Mouse (Mus musculus): ENCODE data around the gene 4930435E12Rik. TPM values are rescaled to one million over a fixed set of nuclear protein-coding genes. Genes with fewer than 3 reads are reported as not detected.

The 4930435E12Rik gene
- polyA plus RNA-seq, 1 experiment = not detected

DNA sequence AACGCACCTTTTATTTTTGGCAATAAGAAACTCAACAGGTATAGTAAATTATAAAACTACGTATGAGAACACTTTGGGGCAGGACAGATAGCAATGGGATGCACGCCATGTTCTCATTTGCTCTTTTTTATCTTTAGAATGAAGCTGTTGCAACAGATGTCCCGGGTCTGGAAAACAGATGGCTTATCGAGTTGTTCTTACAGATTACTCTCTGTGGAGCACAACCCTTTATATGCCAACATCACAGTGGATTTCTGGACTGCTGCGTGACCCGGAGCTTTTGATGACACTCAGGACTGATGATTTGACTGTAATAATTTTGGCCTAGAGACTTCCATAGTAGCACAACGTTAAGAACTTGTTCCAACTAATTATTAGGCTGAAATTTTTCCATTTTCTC lies 60.8 kb downstream of the 4930435E12Rik start:
- H3K4me1 ChIP-seq (ENCODE audit: control insufficient read depth, insufficient read depth, low read length) = no peaks in the 10 kb centered on the region
- H3K27ac ChIP-seq (ENCODE audit: insufficient read depth, low read length) = no peak overlapping the region
- no peaks in the 10 kb centered on the region for H3K36me3 ChIP-seq (ENCODE audit: control insufficient read depth, insufficient read depth, low read length, poor library complexity, severe bottlenecking)
- no peaks in the 10 kb centered on the region for H3K27me3 ChIP-seq (ENCODE audit: control insufficient read depth, insufficient read depth, low read length, poor library complexity, severe bottlenecking)
- no peak overlapping the region for H3K4me3 ChIP-seq (ENCODE audit: low read depth, low read length)
- H3K9ac ChIP-seq (ENCODE audit: low read depth, poor library complexity, severe bottlenecking) = no peak overlapping the region
- H3K9me3 ChIP-seq (replicated peaks; ENCODE audit: control insufficient read depth, insufficient read depth, low read length, poor library complexity, severe bottlenecking) = no peaks in the 10 kb centered on the region
- TF ChIP-seq CTCF (IDR thresholded peaks at IDR 0.05; ENCODE audit: low read depth, low read length) = no peak
- no peak for TF ChIP-seq EP300 (IDR thresholded peaks at IDR 0.05; ENCODE audit: insufficient read depth, low read depth, low read length)
- TF ChIP-seq POLR2A (IDR thresholded peaks at IDR 0.05; ENCODE audit: insufficient read depth, low read length) = no peak

DNA sequence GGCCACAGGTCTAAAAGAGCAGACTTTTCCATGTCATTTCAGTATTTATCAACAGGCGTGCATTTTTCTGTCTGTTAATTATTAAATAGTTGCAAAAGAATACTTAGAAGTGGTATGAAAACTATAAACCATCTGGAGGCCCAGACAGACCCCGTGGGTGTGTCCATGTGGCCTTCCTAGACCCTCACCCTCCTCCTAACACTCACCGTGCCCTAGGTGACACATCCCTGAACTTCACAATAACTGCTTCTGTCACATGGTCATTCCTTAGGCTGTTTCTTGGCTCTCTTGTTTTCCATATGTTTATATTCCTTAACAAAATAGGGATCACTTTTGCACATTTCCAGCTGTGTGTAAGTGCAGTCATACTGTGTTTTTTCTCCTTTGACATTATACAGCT lies 61.9 kb downstream of the 4930435E12Rik start:
- TF ChIP-seq POLR2A (IDR thresholded peaks at IDR 0.05; ENCODE audit: insufficient read depth, low read length) (no peak), EP300 (IDR thresholded peaks at IDR 0.05; ENCODE audit: insufficient read depth, low read depth, low read length) (no peak), CTCF (IDR thresholded peaks at IDR 0.05; ENCODE audit: low read depth, low read length) (no peak)

DNA sequence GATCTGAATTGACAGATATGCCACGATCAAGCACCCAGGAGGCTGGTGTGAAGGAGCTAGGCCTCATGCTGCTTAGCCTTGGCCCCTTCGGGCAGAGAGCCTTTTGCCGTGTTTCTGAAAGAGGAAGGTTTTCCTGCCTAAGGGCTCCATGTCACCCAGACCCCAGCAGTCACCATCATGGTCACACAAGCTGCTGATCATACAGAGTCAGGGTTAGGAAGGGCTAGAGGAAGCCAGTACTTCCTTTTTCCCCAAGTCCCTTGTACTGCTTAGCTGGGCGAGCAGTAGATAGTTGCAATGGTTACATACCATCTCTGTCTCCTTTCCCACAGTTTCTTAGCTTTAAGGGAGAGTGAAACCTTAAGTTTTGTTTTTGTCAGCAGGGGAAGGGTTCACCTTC lies 65.0 kb downstream of the 4930435E12Rik start:
- Histone ChIP-seq H3K27me3 (ENCODE audit: control insufficient read depth, insufficient read depth, low read length, poor library complexity, severe bottlenecking) (no peaks in the 10 kb centered on the region), H3K4me1 (ENCODE audit: control insufficient read depth, insufficient read depth, low read length) (no peaks in the 10 kb centered on the region), H3K4me3 (ENCODE audit: low read depth, low read length) (no peak overlapping the region), H3K9me3 (replicated peaks; ENCODE audit: control insufficient read depth, insufficient read depth, low read length, poor library complexity, severe bottlenecking) (no peaks in the 10 kb centered on the region), H3K36me3 (ENCODE audit: control insufficient read depth, insufficient read depth, low read length, poor library complexity, severe bottlenecking) (no peaks in the 10 kb centered on the region), H3K27ac (ENCODE audit: insufficient read depth, low read length) (no peak overlapping the region), H3K9ac (ENCODE audit: low read depth, poor library complexity, severe bottlenecking) (no peak overlapping the region)
- TF ChIP-seq EP300 (IDR thresholded peaks at IDR 0.05; ENCODE audit: insufficient read depth, low read depth, low read length) = no peak
- no peak for TF ChIP-seq POLR2A (IDR thresholded peaks at IDR 0.05; ENCODE audit: insufficient read depth, low read length)
- no peak for TF ChIP-seq CTCF (IDR thresholded peaks at IDR 0.05; ENCODE audit: low read depth, low read length)

More for the DNA sequence above, 61.9 kb downstream of the 4930435E12Rik start:
- Histone ChIP-seq H3K9ac (ENCODE audit: low read depth, poor library complexity, severe bottlenecking) (no peak overlapping the region), H3K36me3 (ENCODE audit: control insufficient read depth, insufficient read depth, low read length, poor library complexity, severe bottlenecking) (no peaks in the 10 kb centered on the region), H3K4me3 (ENCODE audit: low read depth, low read length) (no peak overlapping the region), H3K27me3 (ENCODE audit: control insufficient read depth, insufficient read depth, low read length, poor library complexity, severe bottlenecking) (no peaks in the 10 kb centered on the region), H3K27ac (ENCODE audit: insufficient read depth, low read length) (no peak overlapping the region), H3K4me1 (ENCODE audit: control insufficient read depth, insufficient read depth, low read length) (no peaks in the 10 kb centered on the region), H3K9me3 (replicated peaks; ENCODE audit: control insufficient read depth, insufficient read depth, low read length, poor library complexity, severe bottlenecking) (no peaks in the 10 kb centered on the region)

DNA sequence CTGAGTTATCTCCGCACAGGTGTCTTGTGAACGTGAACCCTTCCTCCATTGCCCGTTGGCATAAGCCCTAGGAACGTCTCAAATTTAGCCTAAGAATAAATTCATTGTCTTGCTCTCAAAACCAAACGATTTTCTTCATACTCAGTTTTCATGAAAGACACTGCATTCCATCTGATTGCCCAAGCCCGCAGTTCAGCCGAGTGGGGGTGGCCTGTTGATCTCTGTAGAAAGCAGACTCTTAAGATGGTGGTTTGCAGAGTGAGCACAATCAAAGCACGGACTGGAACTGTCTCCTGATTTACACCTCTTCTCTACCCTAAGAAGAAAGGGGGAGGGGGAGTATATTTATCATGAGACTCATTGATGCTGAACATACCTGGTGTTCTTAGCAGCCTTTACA lies 66.1 kb downstream of the 4930435E12Rik start:
- H3K9ac ChIP-seq (ENCODE audit: low read depth, poor library complexity, severe bottlenecking) = no peak overlapping the region
- peaks cover 2% of the 10 kb centered on the region for H3K4me1 ChIP-seq (ENCODE audit: control insufficient read depth, insufficient read depth, low read length)
- H3K9me3 ChIP-seq (replicated peaks; ENCODE audit: control insufficient read depth, insufficient read depth, low read length, poor library complexity, severe bottlenecking) = no peaks in the 10 kb centered on the region
- H3K27me3 ChIP-seq (ENCODE audit: control insufficient read depth, insufficient read depth, low read length, poor library complexity, severe bottlenecking) = no peaks in the 10 kb centered on the region
- no peak overlapping the region for H3K27ac ChIP-seq (ENCODE audit: insufficient read depth, low read length)
- H3K36me3 ChIP-seq (ENCODE audit: control insufficient read depth, insufficient read depth, low read length, poor library complexity, severe bottlenecking) = no peaks in the 10 kb centered on the region
- no peak for TF ChIP-seq POLR2A (IDR thresholded peaks at IDR 0.05; ENCODE audit: insufficient read depth, low read length)
- TF ChIP-seq EP300 (IDR thresholded peaks at IDR 0.05; ENCODE audit: insufficient read depth, low read depth, low read length) = no peak
- TF ChIP-seq CTCF (IDR thresholded peaks at IDR 0.05; ENCODE audit: low read depth, low read length) = no peak
- no peak overlapping the region for H3K4me3 ChIP-seq (ENCODE audit: low read depth, low read length)

Other genes starting within 250 kb of the 4930435E12Rik start
- 0.94 and 1.3 TPM in 2 replicates for gene Arhgap31, start 115.5 kb downstream of the 4930435E12Rik start, polyA plus RNA-seq (2011; ENCODE audit: insufficient read depth, insufficient read length, low read depth, missing spikeins)
- gene B4galt4, start 86.5 kb downstream of the 4930435E12Rik start, polyA plus RNA-seq (2011; ENCODE audit: insufficient read depth, insufficient read length, low read depth, missing spikeins) = 17.1 and 19.2 TPM in 2 replicates
- 0.52 and 1.1 TPM in 2 replicates for gene Upk1b, start 28.4 kb downstream of the 4930435E12Rik start, polyA plus RNA-seq (2011; ENCODE audit: insufficient read depth, insufficient read length, low read depth, missing spikeins)
- gene Igsf11, start 63.9 kb upstream of the 4930435E12Rik start, polyA plus RNA-seq (2011; ENCODE audit: insufficient read depth, insufficient read length, low read depth, missing spikeins) = 5.0 and 6.7 TPM in 2 replicates